ENCODE assay signal across 11 mouse cellular contexts in genomic region chr5:111931733-111932132, GRCm38 (mm10).
DNase-seq lines count a peak whose midpoint lies in the region; ATAC-seq and TF ChIP-seq lines count a peak whose summit lies in the region.
"Had no signal": no experiment of that assay in that cellular context is flagged by ENCODE, and none has a peak within 500 bp of the region (broad histone marks: within the 10 kb centered on the region; RNA-seq: fewer than 3 reads in every experiment).

No protein-coding gene starts in this region.

- no peak for ATAC-seq in CD4-positive, CD25-positive, alpha-beta regulatory T cell, adult 4 months
- ATAC-seq: activated CD4-positive, CD25-positive, alpha-beta regulatory T cell, adult 4 months; intestine, embryonic 16.5 days had no signal

- TF ChIP-seq POLR2A in MEL (IDR thresholded peaks at IDR 0.05; ENCODE audit: control insufficient read depth in 1 of 2, insufficient read depth in 1 of 2, low read depth in 1 of 2, low read length in 2 of 2, poor library complexity in 1 of 2), result no peak

- H3K27ac ChIP-seq in layer of hippocampus, adult 2 months, result no peak overlapping the region
- H3K27ac ChIP-seq in MEL (ENCODE audit: control insufficient read depth, low read depth, low read length), result no peak overlapping the region

- DNase-seq in CD4-positive, CD25-positive, alpha-beta regulatory T cell, adult 2 months (ENCODE audit: low read depth, low spot score), result peak; percentile 11
- DNase-seq in layer of hippocampus, adult 2 months (ENCODE audit: low spot score in 2 of 2), result no peak
- no peak for DNase-seq in layer of hippocampus, adult 8-10 months (ENCODE audit: low spot score in 2 of 2)
- DNase-seq in MEL (ENCODE audit: low read depth, low spot score), result no peak
- peak; percentile 46 for DNase-seq in naive thymus-derived CD4-positive, alpha-beta T cell, adult 2 months (ENCODE audit: low read depth)
- no peak for DNase-seq in urinary bladder, adult 2 months (ENCODE audit: low spot score)
- DNase-seq in left cerebral cortex, adult 8-10 months (ENCODE audit: low spot score in 2 of 2), result no peak
- DNase-seq: right cerebral cortex, postnatal 25 days had no signal

- H3K79me2 ChIP-seq in MEL (ENCODE audit: control insufficient read depth, insufficient read depth, low read length, poor library complexity), result no peaks in the 10 kb centered on the region

- H3K4me3 ChIP-seq in layer of hippocampus, adult 2 months, result no peak overlapping the region
- no peak overlapping the region for H3K4me3 ChIP-seq in MEL (ENCODE audit: control insufficient read depth in 1 of 2, insufficient read depth in 1 of 2, low read depth in 2 of 2, low read length in 2 of 2)

- TF ChIP-seq CTCF in layer of hippocampus, adult 2 months (conservative IDR thresholded peaks at IDR 0.05), result peak; percentile 78
- TF ChIP-seq CTCF in MEL (IDR thresholded peaks at IDR 0.05 in 2 of 3, conservative IDR thresholded peaks at IDR 0.05 in 1 of 3; ENCODE audit: control insufficient read depth in 1 of 3, insufficient read depth in 1 of 3, low read depth in 2 of 3, low read length in 3 of 3, poor library complexity in 1 of 3, severe bottlenecking in 1 of 3), result peak; percentile 4 to 38 (median 14); a peak in 2 of 6 replicates

- no peaks in the 10 kb centered on the region for H3K36me3 ChIP-seq in MEL (ENCODE audit: control insufficient read depth in 1 of 2, insufficient read depth in 2 of 2, low read length in 2 of 2)

- no peaks in the 10 kb centered on the region for H3K4me1 ChIP-seq in MEL (ENCODE audit: control insufficient read depth in 1 of 2, insufficient read depth in 2 of 2, low read length in 2 of 2)

- TF ChIP-seq RAD21 in MEL (IDR thresholded peaks at IDR 0.05; ENCODE audit: low read depth, low read length), result no peak

- no peak overlapping the region for H3K9ac ChIP-seq in MEL (ENCODE audit: control insufficient read depth, low read depth, low read length, poor library complexity, severe bottlenecking)

- no peak for TF ChIP-seq EP300 in MEL (IDR thresholded peaks at IDR 0.05; ENCODE audit: low read depth in 1 of 2, low read length in 2 of 2)

- no peaks in the 10 kb centered on the region for H3K27me3 ChIP-seq in MEL (ENCODE audit: control insufficient read depth in 1 of 2, insufficient read depth in 2 of 2, low read length in 2 of 2)

- no peaks in the 10 kb centered on the region for H3K9me3 ChIP-seq in MEL (replicated peaks; ENCODE audit: insufficient read depth, low read length)

TF ChIP-seq in MEL, 35 proteins besides CTCF, POLR2A, EP300 and RAD21:
- TF ChIP-seq NELFE (IDR thresholded peaks at IDR 0.05; ENCODE audit: low read depth, low read length), result no peak
- no peak for TF ChIP-seq TBP (IDR thresholded peaks at IDR 0.05; ENCODE audit: low read depth, low read length)
- no peak for TF ChIP-seq MYC (IDR thresholded peaks at IDR 0.05; ENCODE audit: low read depth, low read length)
- no peak for TF ChIP-seq MXI1 (IDR thresholded peaks at IDR 0.05; ENCODE audit: low read depth, low read length)
- TF ChIP-seq E2F4 (IDR thresholded peaks at IDR 0.05; ENCODE audit: borderline replicate concordance, low read depth, low read length), result no peak
- no peak for TF ChIP-seq TCF12 (IDR thresholded peaks at IDR 0.05; ENCODE audit: low read depth, low read length)
- TF ChIP-seq MAZ (IDR thresholded peaks at IDR 0.05; ENCODE audit: low read depth, low read length), result no peak
- TF ChIP-seq TAL1 (IDR thresholded peaks at IDR 0.05; ENCODE audit: low read length), result no peak
- TF ChIP-seq RCOR1 (IDR thresholded peaks at IDR 0.05; ENCODE audit: low read depth, low read length), result no peak
- TF ChIP-seq MEF2A (IDR thresholded peaks at IDR 0.05; ENCODE audit: extremely low read depth, insufficient replicate concordance, low read depth, low read length, poor library complexity, severe bottlenecking), result no peak
- TF ChIP-seq POLR2AphosphoS5 (IDR thresholded peaks at IDR 0.05; ENCODE audit: borderline replicate concordance, low read depth, low read length), result no peak
- no peak for TF ChIP-seq SIN3A (IDR thresholded peaks at IDR 0.05; ENCODE audit: low read length)
- no peak for TF ChIP-seq BHLHE40 (IDR thresholded peaks at IDR 0.05; ENCODE audit: borderline replicate concordance, low read depth, low read length)
- no peak for TF ChIP-seq USF1 (IDR thresholded peaks at IDR 0.05; ENCODE audit: low read depth, low read length)
- TF ChIP-seq ZNF384 (IDR thresholded peaks at IDR 0.05; ENCODE audit: low read depth, low read length), result no peak
- TF ChIP-seq MAX (IDR thresholded peaks at IDR 0.05; ENCODE audit: low read length), result no peak
- TF ChIP-seq ZMIZ1 (IDR thresholded peaks at IDR 0.05; ENCODE audit: low read depth, low read length), result no peak
- no peak for TF ChIP-seq NRF1 (IDR thresholded peaks at IDR 0.05; ENCODE audit: insufficient read depth, low read depth, low read length, poor library complexity, severe bottlenecking)
- no peak for TF ChIP-seq ZC3H11A (IDR thresholded peaks at IDR 0.05; ENCODE audit: low read depth, low read length)

Comparison
In these comparisons a context has a peak if more than half of its experiments do, and no peak if none do; other contexts are left out.
1. DNase-seq: peak in CD4-positive, CD25-positive, alpha-beta regulatory T cell, adult 2 months (single experiment) and naive thymus-derived CD4-positive, alpha-beta T cell, adult 2 months (single experiment); none in layer of hippocampus, adult 2 months (0 of 2), layer of hippocampus, adult 8-10 months (0 of 2), MEL (single experiment), urinary bladder, adult 2 months (single experiment) and left cerebral cortex, adult 8-10 months (0 of 2).